Mouse (Mus musculus) G1E (cell line): ENCODE data around the gene Glg1. TPM values are rescaled to one million over a fixed set of nuclear protein-coding genes. Genes with fewer than 3 reads are reported as not detected.

Source experiments
- ATAC-seq: 2 replicates; pipeline ENCODE4 v1.8.0; 2016; ENCODE audit warnings: mild to moderate bottlenecking; ENCODE audit not compliant: insufficient number of reproducible peaks, poor library complexity, low FRiP score, severe bottlenecking; ENCODE audit errors: extremely low read depth
- DNase-seq: peaks from one replicate; pipeline ENCODE4 v3.0.0; 2012; ENCODE audit warnings: low spot score
- H3K27me3 ChIP-seq: 2 replicates; pipeline ENCODE4 v1.6.1; 2012; ENCODE audit warnings: mild to moderate bottlenecking, low read length, inconsistent platforms; ENCODE audit not compliant: insufficient read depth
- H3K36me3 ChIP-seq: replicated peaks from 2 replicates; pipeline ENCODE3; 2012; ENCODE audit warnings: mild to moderate bottlenecking, inconsistent platforms
- H3K4me1 ChIP-seq: 2 replicates; pipeline ENCODE4 v1.6.1; 2012; ENCODE audit warnings: low read depth, low read length, inconsistent platforms, mixed read lengths; ENCODE audit not compliant: insufficient read depth
- H3K4me3 ChIP-seq: 2 replicates; pipeline ENCODE4 v1.5.1; 2012; ENCODE audit warnings: low read depth, mild to moderate bottlenecking, inconsistent platforms, low read length, moderate library complexity, mixed read lengths
- H3K9me3 ChIP-seq: replicated peaks from 2 replicates; pipeline ENCODE4 v1.6.1; 2012; ENCODE audit warnings: inconsistent platforms
- CTCF ChIP-seq: IDR thresholded peaks from 2 replicates; pipeline ENCODE4 v1.5.1; 2012; ENCODE audit warnings: low read depth, low read length, inconsistent platforms, mixed read lengths
- GATA1 ChIP-seq: IDR thresholded peaks from 2 replicates; pipeline ENCODE4 v1.6.1; 2012; ENCODE audit warnings: borderline replicate concordance, low read length, inconsistent platforms, mixed read lengths
- GATA2 ChIP-seq: IDR thresholded peaks from 2 replicates; pipeline ENCODE4 v1.6.1; 2012; ENCODE audit warnings: low read depth, low read length, inconsistent platforms, borderline replicate concordance
- POLR2AphosphoS5 ChIP-seq: IDR thresholded peaks from 2 replicates; pipeline ENCODE4 v1.6.1; 2012; ENCODE audit warnings: low read depth, low read length, inconsistent platforms; ENCODE audit not compliant: insufficient replicate concordance
- TAL1 ChIP-seq: conservative IDR thresholded peaks from 2 replicates; pipeline ENCODE4 v1.6.1; 2012; ENCODE audit warnings: low read depth, low read length, inconsistent platforms, mixed read lengths
- polyA plus RNA-seq: library from polyadenylated mRNA; stranded (reverse); fragments of >175 nt; gene quantifications from 2 replicates; pipeline ENCODE4 v1.2.3, GENCODE M21; 2012
- total RNA-seq, 2 experiments: library from RNA; stranded (forward) in 1 of 2; stranded (reverse) in 1 of 2; fragments of 200-1000 nt in 1 of 2; fragments of >200 nt in 1 of 2; fragmentation: Nextera tagmentation in 1 of 2; gene quantifications; 2 replicates each; pipeline ENCODE4 v1.2.3; 2014 to 2017

Glg1 gene
- total and polyA plus RNA-seq, 3 experiments = 12.7 to 71.0 (median 22.7) TPM

DNA sequence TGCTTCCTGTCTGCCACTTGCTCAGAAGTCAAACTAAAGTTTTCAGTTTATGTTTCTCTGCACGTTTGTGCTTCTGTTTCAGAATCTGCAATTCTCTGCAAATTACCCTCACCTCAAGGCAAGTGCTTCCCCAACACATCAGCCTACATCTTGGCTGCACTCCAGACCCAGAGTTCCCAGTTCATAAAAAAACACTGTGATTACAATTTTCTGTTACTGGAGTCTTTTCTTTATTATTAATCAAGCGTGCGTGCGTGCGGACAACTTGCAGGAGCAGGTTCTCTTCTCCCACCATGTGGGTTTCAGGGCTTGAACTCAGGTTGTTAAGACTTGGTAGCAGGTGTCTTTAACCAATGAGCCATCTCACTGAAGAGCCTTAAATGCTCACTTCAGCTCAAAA is 34.9 kb downstream of the Glg1 start:
- Histone ChIP-seq H3K9me3 (no peaks in the 10 kb centered on the region), H3K4me3 (no peak overlapping the region), H3K4me1 (peaks cover 4% of the 10 kb centered on the region; the same call in 1 of the 2 replicates), H3K27me3 (no peaks in the 10 kb centered on the region), H3K36me3 (no peaks in the 10 kb centered on the region)
- no peak for ATAC-seq
- DNase-seq = no peak
- TF ChIP-seq POLR2AphosphoS5 = no peak
- TF ChIP-seq TAL1 = no peak
- no peak for TF ChIP-seq GATA2
- no peak for TF ChIP-seq CTCF
- TF ChIP-seq GATA1 = no peak

DNA sequence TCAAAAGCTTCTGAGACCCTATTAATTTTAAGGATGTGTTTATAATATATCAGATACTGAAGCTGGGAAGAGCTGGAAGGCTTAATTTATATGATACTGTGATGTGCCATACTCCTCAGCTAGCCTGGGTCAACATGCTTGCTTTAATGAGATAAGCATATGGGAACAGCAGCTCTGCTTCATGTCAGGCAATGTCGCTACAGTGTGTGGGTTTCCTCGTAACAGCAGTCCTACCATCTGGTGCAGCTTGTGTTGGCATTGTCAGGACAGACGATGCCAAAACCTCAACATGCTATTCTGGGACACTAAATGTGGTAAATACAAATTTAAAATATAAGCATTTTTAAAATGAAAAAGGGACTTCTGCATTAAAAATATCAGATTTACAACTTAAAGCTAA is 40.9 kb downstream of the Glg1 start:
- Histone ChIP-seq H3K36me3 (no peaks in the 10 kb centered on the region), H3K27me3 (no peaks in the 10 kb centered on the region), H3K4me1 (peaks cover 13% of the 10 kb centered on the region), H3K4me3 (no peak overlapping the region), H3K9me3 (no peaks in the 10 kb centered on the region)
- DNase-seq (no peak), ATAC-seq (peak; percentile 15)
- TF ChIP-seq GATA2 = no peak
- TF ChIP-seq POLR2AphosphoS5 = no peak
- TF ChIP-seq GATA1 = no peak
- no peak; the same call in 1 of the 2 replicates for TF ChIP-seq TAL1
- no peak for TF ChIP-seq CTCF

DNA sequence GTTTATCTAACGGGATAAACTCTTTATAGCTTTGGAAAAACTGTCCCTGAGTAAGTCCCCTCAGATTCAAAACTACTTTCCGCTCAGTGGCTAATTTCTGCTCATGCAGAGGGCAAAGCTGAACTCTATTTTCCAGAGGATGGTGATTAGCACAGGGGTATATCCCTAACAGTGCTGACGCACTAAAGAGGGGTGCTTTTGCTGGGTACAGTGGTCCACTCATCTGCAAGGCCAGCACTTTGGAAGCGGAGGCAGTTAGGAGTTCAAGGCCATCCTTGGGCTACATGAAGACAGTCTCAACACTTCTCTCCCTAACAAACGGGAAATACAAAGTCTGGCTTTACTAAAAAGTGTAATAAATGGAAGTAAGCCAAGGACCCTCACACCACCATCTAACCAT is 45.6 kb downstream of the Glg1 start:
- TF ChIP-seq GATA2 (no peak), POLR2AphosphoS5 (no peak), TAL1 (no peak), CTCF (no peak), GATA1 (no peak)
- DNase-seq (no peak), ATAC-seq (no peak)
- H3K27me3 ChIP-seq = no peaks in the 10 kb centered on the region
- H3K9me3 ChIP-seq = no peaks in the 10 kb centered on the region
- no peak overlapping the region for H3K4me3 ChIP-seq
- peaks cover 19% of the 10 kb centered on the region for H3K4me1 ChIP-seq
- no peaks in the 10 kb centered on the region for H3K36me3 ChIP-seq

DNA sequence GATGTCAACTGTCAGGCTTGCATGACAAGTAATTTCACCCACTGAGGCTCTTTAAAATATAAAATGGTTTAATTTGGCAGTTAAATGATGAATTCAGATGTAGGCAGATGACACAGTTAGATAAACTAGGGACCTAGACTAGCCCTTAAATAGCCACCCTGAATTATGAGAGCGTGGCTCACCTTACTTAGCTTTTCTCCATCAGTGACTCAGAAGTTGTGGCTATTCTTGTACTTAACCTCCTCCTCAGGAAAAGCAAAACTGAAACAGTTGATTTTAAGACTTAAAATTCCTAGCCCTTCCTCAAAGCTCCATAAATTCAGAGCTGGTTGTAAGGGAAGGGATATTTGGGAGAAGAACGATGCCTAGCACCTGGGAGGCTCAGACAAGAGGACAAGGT is 47.8 kb downstream of the Glg1 start:
- TF ChIP-seq POLR2AphosphoS5 (no peak), TAL1 (no peak)

DNA sequence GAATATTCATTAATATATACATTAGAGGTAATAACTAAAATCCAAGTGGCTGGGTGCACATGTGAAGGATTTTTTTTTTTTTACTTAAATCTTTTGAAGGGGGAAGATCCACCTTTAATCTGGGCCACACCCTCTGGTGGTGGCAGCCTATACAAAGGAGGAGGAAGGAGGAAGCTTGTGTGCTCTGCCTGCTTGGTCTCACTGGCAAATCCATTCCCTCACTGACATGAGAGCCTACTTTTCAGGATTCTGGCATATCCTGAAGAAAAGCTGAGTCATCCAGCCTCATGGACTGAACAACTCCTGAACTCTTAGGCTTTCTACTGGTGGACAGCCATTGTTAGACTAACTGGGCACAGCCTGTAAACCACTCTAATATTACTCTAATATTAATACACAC is 49.1 kb downstream of the Glg1 start:
- ATAC-seq = no peak
- Histone ChIP-seq H3K9me3 (no peaks in the 10 kb centered on the region), H3K4me3 (no peak overlapping the region), H3K4me1 (peaks cover 19% of the 10 kb centered on the region), H3K36me3 (no peaks in the 10 kb centered on the region), H3K27me3 (no peaks in the 10 kb centered on the region)
- no peak for TF ChIP-seq CTCF
- no peak for TF ChIP-seq TAL1
- TF ChIP-seq GATA2 = no peak
- TF ChIP-seq GATA1 = no peak
- TF ChIP-seq POLR2AphosphoS5 = no peak
- no peak for DNase-seq

More for the DNA sequence above, 47.8 kb downstream of the Glg1 start:
- Histone ChIP-seq H3K4me1 (peaks cover 19% of the 10 kb centered on the region), H3K4me3 (no peak overlapping the region), H3K27me3 (no peaks in the 10 kb centered on the region), H3K36me3 (no peaks in the 10 kb centered on the region), H3K9me3 (no peaks in the 10 kb centered on the region)
- no peak for ATAC-seq
- DNase-seq = no peak

DNA sequence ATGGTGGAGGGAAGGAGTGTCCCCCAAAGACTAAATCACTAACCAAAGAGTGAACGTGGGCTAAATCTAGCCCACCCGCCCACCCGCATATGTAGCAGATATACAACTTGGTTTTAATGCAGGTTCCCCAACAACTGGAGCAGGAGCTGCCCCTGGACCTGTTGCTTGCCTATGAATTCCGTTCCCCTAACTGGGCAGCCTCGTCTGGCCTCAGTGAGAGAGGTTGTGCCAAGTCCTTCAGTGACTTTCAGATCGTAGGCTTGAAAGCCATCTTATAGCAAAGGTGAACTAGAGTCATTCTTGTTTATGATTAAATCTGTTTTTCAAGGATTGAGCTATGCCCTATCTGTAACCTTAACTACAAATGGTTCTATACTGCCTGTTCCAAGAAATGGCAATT is 52.7 kb downstream of the Glg1 start:
- Histone ChIP-seq H3K9me3 (no peaks in the 10 kb centered on the region), H3K36me3 (peaks cover 2% of the 10 kb centered on the region), H3K27me3 (no peaks in the 10 kb centered on the region), H3K4me3 (no peak overlapping the region), H3K4me1 (peaks cover 11% of the 10 kb centered on the region)
- DNase-seq (no peak), ATAC-seq (no peak)
- TF ChIP-seq POLR2AphosphoS5 (no peak), GATA1 (no peak), GATA2 (no peak), TAL1 (no peak), CTCF (no peak)

DNA sequence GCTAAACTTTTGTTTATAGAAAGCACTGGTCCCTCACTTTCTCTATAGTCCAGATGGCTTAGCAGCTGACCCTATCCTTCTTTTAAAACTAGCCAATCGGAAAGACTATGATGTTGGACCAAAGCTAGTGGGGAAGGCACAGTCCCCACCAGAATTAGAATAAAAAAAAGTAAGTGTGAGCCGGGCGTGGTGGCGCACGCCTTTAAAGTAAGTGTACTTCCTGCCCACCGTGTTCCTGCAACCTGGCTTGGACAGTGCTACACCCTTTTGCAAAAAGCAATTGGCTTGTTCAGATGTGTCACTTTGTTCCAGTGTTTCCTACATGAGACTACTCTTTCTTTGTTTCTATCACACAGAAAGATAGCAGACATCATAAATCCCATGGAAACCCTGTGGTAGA is 54.0 kb downstream of the Glg1 start:
- no peak for TF ChIP-seq GATA2
- TF ChIP-seq CTCF = no peak
- TF ChIP-seq GATA1 = no peak
- TF ChIP-seq TAL1 = no peak
- TF ChIP-seq POLR2AphosphoS5 = no peak
- peaks cover 2% of the 10 kb centered on the region for H3K36me3 ChIP-seq
- H3K27me3 ChIP-seq = no peaks in the 10 kb centered on the region
- DNase-seq (no peak), ATAC-seq (no peak)
- H3K4me3 ChIP-seq = no peak overlapping the region
- no peaks in the 10 kb centered on the region for H3K9me3 ChIP-seq
- peaks cover 5% of the 10 kb centered on the region for H3K4me1 ChIP-seq
